Mouse (Mus musculus): Measurements from ENCODE around the gene Nr5a2.

DNA sequence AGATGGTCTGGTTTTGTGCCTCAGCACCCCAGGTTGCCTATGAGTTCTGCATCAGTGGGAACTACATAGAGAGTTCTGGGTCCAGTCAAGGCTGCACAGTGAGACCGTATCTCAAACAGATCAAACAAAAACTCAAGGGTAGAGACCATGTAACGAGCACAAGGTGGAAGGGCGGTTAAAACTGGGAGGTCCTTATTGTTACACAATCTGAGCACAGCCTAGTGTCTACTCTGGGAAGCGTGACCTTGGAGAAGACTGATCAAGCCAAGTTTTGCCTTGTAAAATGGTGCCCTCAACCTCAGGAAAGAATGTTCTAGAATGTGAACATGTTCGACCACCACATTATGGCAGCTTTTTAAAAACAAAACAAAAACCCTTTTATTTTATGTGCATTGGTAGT, 12.8 kb upstream of the Nr5a2 start:
- no peak for TF ChIP-seq CTCF (IDR thresholded peaks at IDR 0.05; ENCODE audit: borderline replicate concordance, insufficient read depth, low read depth, low read length)
- no peak for TF ChIP-seq POLR2A (IDR thresholded peaks at IDR 0.05; ENCODE audit: borderline replicate concordance, insufficient read depth, low read length)

All from cerebellum, adult 2 months (tissue).